Mouse (Mus musculus): ENCODE results near the gene Asap3. TPM values are rescaled to one million over a fixed set of nuclear protein-coding genes. Genes with fewer than 3 reads are reported as not detected.

The Asap3 gene
- total RNA-seq, 2 experiments from 2014 or later: 1.5 to 2.5 TPM

DNA sequence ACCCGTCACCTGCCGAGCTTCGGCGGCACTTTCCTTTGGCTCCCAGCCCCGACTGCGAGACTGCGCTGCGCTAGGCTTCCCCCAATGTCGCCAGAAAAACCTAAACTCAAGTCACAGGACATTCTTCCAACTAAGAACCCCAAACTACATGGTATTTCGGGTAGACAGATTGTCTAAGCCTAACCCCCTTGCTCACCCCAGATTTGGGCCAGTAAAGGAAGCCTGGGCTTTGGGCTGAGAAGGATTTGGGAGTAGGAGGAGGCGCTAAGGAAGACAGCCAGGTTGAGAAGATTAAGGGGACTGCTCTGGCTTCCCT, 43.1 kb downstream of the Asap3 start:
- intact Hi-C loops (cut with DNase I): no loop called here
- Histone ChIP-seq H3K27ac (peak overlapping the region; percentile 99), H3K4me3 (peak overlapping the region; percentile 94)
- TF ChIP-seq CTCF (IDR thresholded peaks at IDR 0.05): no peak
- DNase-seq: peak; percentile 63

GRCm38 (mm10) chr4:136249780-136250179, 43.6 kb downstream of the Asap3 start:
- no peak for TF ChIP-seq CTCF (IDR thresholded peaks at IDR 0.05)
- peak overlapping the region; percentile 94 for H3K4me3 ChIP-seq
- intact Hi-C loops (cut with DNase I): no loop called here
- DNase-seq: peak; percentile 89
- H3K27ac ChIP-seq: peak overlapping the region; percentile 99

DNA sequence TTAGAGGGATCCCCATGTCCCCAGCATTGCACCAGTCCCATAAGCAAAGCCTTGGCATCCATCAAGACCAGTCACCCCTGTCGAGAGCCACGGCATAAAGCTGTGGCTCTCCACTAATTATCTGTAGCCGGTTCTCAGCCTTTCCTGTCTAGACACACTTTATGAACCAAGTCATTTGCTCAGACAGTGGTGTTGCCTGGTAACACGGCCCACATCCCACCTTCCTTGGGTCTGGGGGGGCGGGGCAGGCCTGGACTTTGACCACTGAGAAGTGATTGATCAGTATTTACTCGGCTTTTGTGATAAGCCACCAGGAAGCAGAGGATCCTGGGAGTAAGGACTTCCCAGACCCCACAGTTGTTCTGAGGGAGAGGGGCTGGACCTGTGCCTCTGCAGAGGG, 49.8 kb downstream of the Asap3 start:
- Histone ChIP-seq H3K27ac (no peak overlapping the region), H3K4me3 (no peak overlapping the region)
- no peak for DNase-seq
- intact Hi-C loops (cut with DNase I): no loop called here
- TF ChIP-seq CTCF (IDR thresholded peaks at IDR 0.05): no peak

DNA sequence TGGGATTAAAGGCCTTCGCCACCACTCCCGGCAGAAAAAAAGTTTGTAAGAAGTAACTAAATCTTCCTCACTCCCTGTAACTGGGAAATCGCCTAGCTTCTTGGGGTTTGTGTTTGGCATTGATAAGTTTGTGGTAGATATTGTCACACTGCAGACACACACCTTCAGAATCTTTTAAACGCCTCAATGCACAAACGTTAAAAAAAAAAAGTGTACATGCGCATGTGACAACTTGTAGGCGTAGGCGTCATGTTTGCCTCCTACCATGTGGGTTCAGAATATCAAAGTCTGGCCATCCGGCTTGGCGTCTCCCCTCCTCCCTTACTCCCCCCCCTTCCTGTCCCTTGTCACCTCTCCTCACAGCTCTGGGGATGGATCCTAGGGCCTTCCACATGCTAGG, 50.5 kb downstream of the Asap3 start:
- no peak overlapping the region; the same call in 1 of the 2 replicates for H3K27ac ChIP-seq
- no peak overlapping the region for H3K4me3 ChIP-seq
- no peak for DNase-seq
- intact Hi-C loops (cut with DNase I): no loop called here
- TF ChIP-seq CTCF (IDR thresholded peaks at IDR 0.05): no peak

- DNase-seq: no peak
- Histone ChIP-seq H3K27ac (peak overlapping the region; percentile 79), H3K4me3 (no peak overlapping the region)
- intact Hi-C loops (cut with DNase I): loop anchor here (2.0 kb wide), 1 partner anchor 65 kb away; no protein-coding TSS in a partner anchor
- TF ChIP-seq CTCF (IDR thresholded peaks at IDR 0.05): no peak
These were observed 53.8 kb downstream of the Asap3 start for GRCm38 (mm10) chr4:136259916-136260315.

- Histone ChIP-seq H3K27ac (peak overlapping the region; percentile 84), H3K4me3 (peak overlapping the region; percentile 35)
- peak; percentile 71 for TF ChIP-seq CTCF (IDR thresholded peaks at IDR 0.05)
- peak; percentile 90 for DNase-seq
- intact Hi-C loops (cut with DNase I): loop anchor here (1.0 to 2.0 kb wide), 2 partner anchors 25 to 64 kb away; no protein-coding TSS in a partner anchor
These were observed 54.5 kb downstream of the Asap3 start for GRCm38 (mm10) chr4:136260491-136261180.

DNA sequence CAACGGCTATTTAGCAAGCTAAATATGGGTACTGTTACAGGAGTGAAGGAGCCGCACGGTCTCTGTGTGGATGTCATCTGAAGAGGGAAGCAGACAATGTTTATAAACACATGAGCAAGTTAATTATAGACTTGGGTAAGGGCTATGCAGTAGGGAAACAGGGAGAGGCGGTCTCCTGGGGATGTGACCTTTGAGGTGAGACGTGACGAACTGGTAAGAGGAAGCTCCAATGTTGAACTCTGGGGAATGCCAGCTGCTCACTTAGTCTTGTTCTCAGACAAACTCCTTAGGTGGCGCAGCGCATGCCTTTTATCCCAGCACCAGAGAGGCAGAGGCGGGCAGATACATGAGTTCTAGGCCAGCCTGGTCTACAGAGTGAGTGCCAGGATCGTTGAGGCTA, 55.7 kb downstream of the Asap3 start:
- intact Hi-C loops (cut with DNase I): loop anchor here (1.0 to 2.0 kb wide), 2 partner anchors 23 to 63 kb away; no protein-coding TSS in a partner anchor
- Histone ChIP-seq H3K4me3 (no peak overlapping the region), H3K27ac (peak overlapping the region; percentile 84)
- DNase-seq: peak; percentile 68
- 0 out of 2 replicates have a peak, but pooled peaks have one; percentile 1 for TF ChIP-seq CTCF (IDR thresholded peaks at IDR 0.05)

- DNase-seq: no peak
These were observed 57.4 kb downstream of the Asap3 start for GRCm38 (mm10) chr4:136263555-136263954.

GRCm38 (mm10) chr4:136266716-136267343, 60.7 kb downstream of the Asap3 start:
- no peak for TF ChIP-seq CTCF (IDR thresholded peaks at IDR 0.05)
- no peak for DNase-seq
- no peak overlapping the region for H3K4me3 ChIP-seq
- H3K27ac ChIP-seq: no peak overlapping the region
- intact Hi-C loops (cut with DNase I): no loop called here

More at GRCm38 (mm10) chr4:136263555-136263954, 57.4 kb downstream of the Asap3 start:
- Histone ChIP-seq H3K27ac (no peak overlapping the region), H3K4me3 (no peak overlapping the region)
- TF ChIP-seq CTCF (IDR thresholded peaks at IDR 0.05): no peak
- intact Hi-C loops (cut with DNase I): no loop called here

DNA sequence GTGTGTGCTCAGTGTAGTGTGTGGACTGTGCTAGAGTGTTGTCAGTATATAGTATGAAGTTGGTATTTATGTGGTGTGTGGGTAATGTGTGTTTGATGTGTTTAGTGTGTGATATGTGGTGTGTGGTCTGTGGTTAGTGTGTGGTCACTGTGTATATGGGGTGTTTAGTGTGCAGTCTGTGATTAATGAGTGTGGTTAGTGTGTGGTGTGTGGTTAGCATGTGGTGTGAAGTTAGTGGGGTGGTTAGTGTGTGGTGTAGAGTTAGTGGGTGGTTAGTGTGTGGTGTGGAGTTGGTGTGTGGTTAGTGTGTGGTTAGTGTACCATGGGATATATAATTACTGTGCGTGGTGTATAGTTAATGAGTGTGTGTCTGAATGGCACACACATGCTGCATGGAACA, 62.7 kb downstream of the Asap3 start:
- no peak overlapping the region for H3K4me3 ChIP-seq
- no peak overlapping the region for H3K27ac ChIP-seq
- intact Hi-C loops (cut with DNase I): no loop called here

DNA sequence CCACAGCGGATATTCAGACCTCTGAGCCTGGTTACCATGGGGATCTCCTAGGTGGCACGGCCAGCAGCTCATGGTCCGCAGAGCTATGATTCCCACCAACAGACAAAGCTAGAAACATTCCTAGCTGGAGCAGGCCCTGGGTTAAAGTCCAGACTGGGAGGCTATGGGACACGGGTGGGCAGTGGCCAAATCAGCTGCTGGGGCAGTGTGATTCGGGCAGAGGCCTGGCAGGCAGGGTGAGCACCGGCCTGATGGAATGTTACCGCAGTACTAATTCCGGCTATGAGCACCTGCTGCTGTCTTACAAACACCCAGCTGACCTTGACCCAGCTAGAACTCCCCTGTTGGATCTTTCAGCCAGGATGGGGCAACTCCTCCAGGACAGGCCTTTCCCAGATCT, 64.5 kb downstream of the Asap3 start:
- H3K27ac ChIP-seq: peak overlapping the region; percentile 80
- no peak for TF ChIP-seq CTCF (IDR thresholded peaks at IDR 0.05)
- DNase-seq: peak; percentile 75
- no peak overlapping the region for H3K4me3 ChIP-seq
- intact Hi-C loops (cut with DNase I): no loop called here

More for the DNA sequence above, 62.7 kb downstream of the Asap3 start:
- no peak for TF ChIP-seq CTCF (IDR thresholded peaks at IDR 0.05)
- DNase-seq: no peak

- Histone ChIP-seq H3K27ac (peak overlapping the region; percentile 92), H3K4me3 (no peak overlapping the region)
- no peak for TF ChIP-seq CTCF (IDR thresholded peaks at IDR 0.05)
- intact Hi-C loops (cut with DNase I): no loop called here
- DNase-seq: no peak
These were observed 74.9 kb downstream of the Asap3 start for GRCm38 (mm10) chr4:136281097-136281496.

GRCm38 (mm10) chr4:136281611-136282010, 75.4 kb downstream of the Asap3 start:
- DNase-seq: peak; percentile 59
- H3K27ac ChIP-seq: peak overlapping the region; percentile 92
- H3K4me3 ChIP-seq: no peak overlapping the region
- intact Hi-C loops (cut with DNase I): no loop called here
- TF ChIP-seq CTCF (IDR thresholded peaks at IDR 0.05): no peak

All from gastrocnemius, adult 2 months (tissue).